Mouse (Mus musculus): ENCODE data around the gene Madcam1.
"Not testable (repeated sequence)": the region's sequence is repeated elsewhere in the genome, so short reads cannot be mapped to it uniquely, and the experiment has no call there.

Gene Madcam1

DNA sequence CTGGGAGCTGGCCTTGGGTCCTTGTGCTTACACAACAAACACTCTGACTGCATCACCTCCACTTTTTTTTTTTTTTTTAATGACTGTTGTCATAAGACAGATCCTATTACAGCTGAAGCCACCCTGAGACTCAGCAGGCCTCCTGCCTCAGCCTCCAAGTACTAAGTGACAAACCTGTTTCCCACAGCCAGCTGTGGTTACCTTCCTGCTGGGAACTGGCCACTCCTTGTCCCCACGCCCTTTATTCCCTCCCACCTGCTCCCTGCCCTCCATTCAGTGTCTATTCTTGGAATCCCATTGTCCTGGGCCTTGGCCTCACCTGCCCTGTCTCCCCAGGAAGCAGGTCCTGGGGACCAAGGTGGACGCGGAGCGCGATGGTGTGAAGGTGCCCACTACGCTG is 23.2 kb downstream of the Madcam1 start:
- in situ Hi-C loops (cut with MboI; ENCODE audit: low sequenced_read_pairs) = no loop called here

DNA sequence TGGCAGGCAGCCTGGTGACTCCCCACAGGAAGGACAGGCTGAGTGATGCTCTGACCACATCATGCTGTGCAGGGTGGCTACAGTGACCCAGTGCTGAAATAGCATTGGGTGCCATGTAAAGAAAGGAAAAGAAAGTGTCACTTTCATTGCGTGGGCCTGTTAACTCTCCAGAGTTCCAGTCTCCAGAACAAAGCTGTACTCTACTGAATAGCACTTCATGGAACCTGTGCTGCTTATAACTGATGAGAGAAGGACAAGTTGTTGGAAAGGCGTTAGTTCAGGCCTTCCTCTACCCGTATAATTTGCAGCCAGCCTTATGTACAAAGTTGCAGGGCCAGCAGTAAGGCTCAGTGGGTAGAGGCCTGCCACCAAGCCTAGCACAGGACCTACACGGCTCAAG is 24.4 kb downstream of the Madcam1 start, which contains the start of gene Gzmm:
Gene Gzmm, plus strand, starts transcription at position 301 of the 400 bp plus-strand sequence.
- in situ Hi-C loops (cut with MboI; ENCODE audit: low sequenced_read_pairs) = no loop called here

DNA sequence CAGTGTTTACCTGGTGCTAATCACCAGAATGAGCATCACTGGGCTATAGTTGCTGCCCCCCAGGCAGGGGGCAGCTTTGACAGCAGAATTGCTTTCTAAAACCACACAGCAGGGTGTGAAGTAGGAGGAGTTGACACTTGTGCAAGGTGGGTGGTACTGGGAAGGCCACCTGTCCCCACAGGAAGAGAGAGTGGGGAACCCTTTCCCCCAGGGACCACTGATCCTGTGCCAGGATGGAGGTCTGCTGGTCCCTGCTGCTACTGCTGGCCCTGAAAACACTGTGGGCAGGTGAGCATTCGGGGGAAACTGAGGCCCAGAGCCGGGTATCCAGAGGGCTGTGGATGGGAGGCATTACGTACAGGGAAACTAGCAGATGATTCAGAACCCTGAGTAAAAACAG is 24.8 kb downstream of the Madcam1 start:
- in situ Hi-C loops (cut with MboI; ENCODE audit: low sequenced_read_pairs) = no loop called here

DNA sequence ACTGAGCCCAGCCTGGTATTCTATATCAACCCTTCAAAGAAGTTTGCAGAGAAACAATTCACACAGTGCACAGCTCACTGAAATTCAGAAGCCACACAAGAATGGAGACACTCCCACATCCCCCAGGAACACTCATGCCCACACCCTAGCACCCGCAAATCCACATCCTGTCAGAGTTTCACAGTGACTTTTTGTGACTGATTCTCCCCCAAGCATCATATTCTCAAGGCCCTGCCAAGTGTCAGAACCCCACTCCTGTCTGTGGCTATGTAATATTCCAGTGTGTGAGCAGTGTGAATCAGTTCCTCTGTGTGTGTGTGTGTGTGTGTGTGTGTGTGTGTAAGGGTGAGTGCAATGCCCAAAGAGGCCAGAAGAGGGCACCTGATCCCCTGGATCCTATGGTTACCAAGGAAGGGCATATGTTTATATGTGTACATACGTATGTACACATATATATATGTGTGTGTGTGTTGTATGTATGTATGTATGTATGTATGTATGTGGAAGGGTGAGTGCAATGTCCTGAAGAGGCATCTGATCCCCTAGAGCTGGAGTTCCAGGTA is 27.7 kb downstream of the Madcam1 start:
- in situ Hi-C loops (cut with MboI; ENCODE audit: low sequenced_read_pairs) = no loop called here

DNA sequence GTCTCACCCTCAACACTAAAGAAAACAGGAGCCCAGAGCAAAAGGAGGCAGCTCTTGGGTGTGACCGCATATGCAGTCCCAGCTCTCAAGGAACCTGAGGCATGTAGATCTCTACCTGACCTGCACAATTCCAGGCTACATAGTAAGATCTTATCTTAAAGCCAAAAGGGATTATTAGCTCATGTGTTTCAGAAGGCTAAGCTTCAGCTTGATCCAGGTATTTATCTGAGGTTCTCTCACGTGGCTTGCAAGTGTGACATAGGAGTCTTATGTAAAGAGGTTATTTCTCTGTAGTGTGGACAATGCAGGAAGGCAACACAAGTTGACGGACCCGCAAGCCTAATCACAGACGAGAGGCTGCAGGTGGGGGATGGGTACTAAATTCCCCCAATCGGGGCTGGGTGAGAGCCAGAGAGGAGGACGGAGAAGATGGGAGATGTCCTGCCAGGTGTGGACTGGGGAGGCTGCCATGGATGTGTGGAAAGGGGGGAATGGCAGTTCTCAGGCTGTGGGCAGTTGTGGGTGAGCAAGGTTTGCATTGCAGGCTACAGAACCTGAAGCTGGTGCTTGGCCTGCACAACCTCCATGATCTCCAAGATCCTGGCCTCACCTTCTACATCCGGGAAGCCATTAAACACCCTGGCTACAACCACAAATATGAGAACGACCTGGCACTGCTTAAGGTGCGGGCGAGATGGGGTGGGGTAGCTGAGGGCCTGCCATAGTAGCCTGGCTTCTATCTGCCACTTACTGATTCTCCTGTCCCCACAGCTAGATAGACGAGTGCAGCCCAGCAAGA is 29.4 kb downstream of the Madcam1 start:
- in situ Hi-C loops (cut with MboI; ENCODE audit: low sequenced_read_pairs) = no loop called here

DNA sequence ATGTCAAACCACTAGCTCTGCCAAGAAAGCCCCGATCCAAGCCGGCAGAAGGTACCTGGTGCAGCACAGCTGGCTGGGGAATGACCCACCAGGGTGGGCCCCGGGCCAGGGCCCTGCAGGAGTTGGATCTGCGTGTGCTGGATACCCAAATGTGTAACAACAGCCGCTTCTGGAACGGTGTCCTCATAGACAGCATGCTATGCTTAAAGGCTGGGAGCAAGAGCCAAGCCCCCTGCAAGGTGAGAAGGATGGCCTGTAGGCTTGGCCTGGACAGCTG is 30.0 kb downstream of the Madcam1 start:
- in situ Hi-C loops (cut with MboI; ENCODE audit: low sequenced_read_pairs) = no loop called here

DNA sequence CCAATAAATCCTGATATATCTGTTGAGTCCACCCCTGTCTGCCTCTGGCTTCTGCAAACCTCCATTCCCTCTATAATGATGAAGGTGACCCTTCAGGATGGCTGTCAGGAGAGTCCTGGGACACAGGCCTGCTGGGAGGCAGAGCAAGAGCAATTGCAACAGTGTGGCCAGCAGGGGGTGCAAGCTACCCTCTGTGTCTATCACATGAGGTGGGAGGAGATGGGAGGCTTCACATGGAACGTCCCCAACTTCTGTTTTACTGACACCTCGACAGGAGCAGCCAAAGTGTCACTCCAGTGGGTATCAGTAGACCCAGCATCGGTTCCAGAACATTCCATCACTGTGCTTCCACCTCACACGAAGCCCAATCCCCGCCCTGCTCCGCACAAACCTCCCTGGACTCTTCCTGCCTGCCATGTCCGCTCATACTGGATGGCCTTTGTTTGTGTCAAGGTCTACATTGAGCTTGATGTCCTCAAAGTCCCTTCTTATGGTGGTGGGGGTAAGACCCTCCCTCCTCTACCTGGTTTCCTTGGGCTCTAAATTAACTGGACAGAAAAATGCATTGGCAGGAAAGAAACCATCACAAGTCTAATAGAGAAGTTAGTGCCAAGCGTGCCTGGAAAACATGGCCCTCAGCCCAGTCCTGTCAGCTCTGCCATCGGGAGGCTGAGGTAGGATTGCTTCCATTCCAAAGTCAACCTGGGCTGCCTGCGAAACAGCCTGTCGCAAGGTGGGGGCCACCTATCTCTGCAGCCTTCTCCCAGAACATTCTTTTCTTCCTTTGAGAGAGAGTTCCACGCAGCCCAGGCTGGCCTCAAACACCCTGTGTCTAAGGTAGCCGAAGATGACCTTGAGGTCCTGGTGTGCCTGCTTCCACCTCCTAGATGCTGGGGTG is 31.1 kb downstream of the Madcam1 start:
- in situ Hi-C loops (cut with MboI; ENCODE audit: low sequenced_read_pairs) = no loop called here

DNA sequence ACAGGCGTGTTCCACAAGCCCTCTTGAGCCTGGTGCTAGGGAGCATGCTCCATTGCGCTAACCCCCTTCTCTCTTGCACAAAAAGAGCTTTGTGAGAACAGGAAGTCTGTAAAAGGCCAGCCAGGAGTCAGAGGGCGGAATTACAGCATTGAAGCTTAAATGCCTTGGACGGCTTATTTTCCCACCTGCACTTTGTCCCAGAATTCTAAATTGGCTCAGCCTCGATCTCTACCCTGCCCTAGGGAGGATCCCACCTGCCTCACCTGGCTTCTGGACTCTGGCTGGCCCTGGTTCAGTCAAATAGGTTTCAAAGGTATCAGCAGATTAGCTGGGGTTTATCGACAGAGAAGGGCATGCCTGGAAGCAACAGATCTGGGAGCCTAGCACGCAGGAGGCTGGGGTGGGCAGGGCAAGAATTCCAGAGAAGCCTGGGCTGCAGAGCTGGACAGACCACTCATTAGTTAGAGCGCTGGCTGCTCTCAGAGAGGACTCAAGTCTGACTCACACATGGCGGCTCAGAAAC is 31.8 kb downstream of the Madcam1 start:
- in situ Hi-C loops (cut with MboI; ENCODE audit: low sequenced_read_pairs) = no loop called here

DNA sequence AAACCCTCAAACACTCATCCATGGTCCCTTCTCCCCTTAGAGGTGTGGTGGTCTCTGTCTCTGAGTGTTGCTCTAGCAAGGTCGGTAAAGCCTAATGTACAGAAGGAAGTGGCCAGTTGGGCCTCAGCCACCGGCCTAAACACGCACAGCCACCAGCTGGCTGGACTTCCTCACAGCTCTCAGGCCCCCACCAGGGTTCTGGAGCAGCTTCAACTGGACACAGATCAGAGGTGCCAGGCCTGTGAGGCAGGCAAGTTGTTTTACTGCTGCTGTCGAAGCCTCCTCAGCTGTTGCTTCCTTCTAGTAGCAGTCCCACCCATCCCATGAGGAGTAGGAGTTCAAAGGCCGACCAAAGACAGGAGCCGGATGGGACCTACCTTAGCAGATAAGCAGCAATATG is 33.6 kb downstream of the Madcam1 start:
- in situ Hi-C loops (cut with MboI; ENCODE audit: low sequenced_read_pairs) = no loop called here

DNA sequence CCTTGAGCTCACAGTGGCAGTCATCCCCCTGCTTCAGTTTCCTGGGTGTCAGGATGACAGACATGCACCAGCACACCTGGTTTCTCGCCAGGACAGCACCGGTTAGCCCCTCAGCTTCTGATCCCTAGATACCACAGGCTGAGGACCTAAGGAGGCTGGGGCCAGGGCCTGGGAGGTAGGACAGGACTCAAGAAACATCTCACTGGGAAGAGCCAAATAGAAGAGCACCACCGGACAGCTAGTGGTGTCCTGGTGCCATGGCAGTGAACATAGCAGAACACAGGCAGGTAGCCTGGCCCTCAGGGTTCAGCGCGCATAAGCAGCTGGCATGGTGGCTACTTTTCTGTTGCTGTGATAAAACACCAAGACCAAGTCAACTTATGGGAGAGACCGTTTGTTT is 34.1 kb downstream of the Madcam1 start:
- in situ Hi-C loops (cut with MboI; ENCODE audit: low sequenced_read_pairs) = no loop called here

DNA sequence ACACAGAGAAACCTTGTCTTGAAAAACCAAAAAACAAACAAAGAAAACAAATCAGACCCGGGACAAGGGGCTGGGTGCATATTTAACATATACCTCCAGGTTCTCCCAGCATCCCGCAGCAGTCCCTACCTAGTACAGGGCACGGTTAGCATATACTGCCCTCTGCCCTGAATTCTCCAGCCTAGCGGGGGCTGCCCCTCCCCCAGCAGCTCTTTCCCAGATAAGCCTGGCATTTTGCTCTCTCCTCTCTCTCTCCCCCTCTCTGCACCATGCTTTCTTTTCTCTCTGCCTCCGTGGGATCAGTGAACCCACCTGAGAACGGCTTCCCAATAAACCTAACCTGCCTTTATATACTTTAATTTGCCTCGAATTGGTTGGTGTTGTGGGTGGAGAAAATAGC is 36.3 kb downstream of the Madcam1 start:
- in situ Hi-C loops (cut with MboI; ENCODE audit: low sequenced_read_pairs) = no loop called here

DNA sequence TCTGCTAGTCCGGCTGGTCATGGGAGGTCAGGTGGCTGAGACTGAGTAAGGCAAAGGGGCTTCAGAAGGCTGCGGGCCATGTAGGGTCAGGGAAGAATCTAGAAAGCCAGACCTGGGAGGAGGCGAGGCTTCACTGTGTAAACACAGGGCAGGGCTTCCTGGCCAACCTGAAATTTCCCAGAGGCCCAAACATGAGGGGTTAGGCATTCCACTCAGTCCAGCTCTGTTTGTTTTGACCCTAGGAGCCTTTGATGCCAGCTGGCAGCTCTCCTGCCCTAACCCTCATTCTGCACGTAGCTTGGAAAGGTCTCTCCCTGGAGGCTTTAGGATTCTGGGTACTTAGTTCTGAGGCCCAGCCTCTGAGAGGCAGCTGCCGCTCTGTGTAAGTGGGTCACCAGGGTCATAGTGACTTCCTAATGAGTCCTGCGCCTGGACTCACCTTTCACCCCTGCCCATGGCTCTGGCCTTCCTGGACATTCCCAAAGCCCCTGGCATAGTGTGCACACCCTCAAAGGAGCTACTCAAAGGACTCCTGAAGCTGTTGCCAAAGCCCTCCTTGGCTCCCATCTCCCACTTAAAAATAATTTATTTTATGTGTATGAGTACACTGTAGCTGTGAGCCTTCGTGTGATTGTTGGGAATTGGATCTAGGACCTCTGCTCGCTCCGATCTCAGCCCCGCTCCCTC is 37.2 kb downstream of the Madcam1 start:
- in situ Hi-C loops (cut with MboI; ENCODE audit: low sequenced_read_pairs) = no loop called here

DNA sequence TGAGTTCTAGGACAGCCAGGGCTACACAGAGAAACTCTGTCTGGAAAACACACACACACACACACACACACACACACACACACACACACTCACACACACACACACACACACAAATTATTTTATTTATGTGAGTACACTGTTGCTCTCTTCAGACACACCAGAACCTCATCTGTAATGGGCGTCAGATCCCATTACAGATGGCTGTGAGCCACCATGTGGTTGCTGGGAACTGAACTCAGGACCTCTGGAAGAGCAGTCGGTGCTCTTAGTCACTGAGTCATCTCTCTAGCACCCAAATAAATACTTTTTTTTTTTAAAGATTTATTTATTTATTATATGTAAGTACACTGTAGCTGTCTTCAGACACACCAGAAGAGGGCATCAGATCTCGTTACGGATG is 38.6 kb downstream of the Madcam1 start:
- in situ Hi-C loops (cut with MboI; ENCODE audit: low sequenced_read_pairs) = not testable (repeated sequence)

DNA sequence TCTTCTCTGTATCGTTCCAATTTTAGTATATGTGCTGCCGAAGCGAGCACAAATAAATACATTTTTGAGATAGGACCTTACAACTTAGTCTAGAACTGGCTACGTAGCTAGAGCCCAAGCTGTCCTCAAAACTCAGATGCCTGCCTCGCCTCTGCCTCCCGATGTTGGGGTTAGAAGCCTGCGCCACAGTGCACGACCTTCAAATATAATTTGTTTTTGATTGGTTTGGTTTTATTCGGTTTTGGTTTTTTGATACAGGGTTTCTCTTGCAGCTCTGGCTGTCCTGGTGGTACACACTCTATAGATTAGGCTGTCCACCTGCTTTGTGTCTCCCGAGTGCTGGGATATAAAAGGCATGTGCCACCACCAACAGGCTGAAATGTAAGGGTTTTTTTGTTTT is 39.2 kb downstream of the Madcam1 start:
- in situ Hi-C loops (cut with MboI; ENCODE audit: low sequenced_read_pairs) = no loop called here

DNA sequence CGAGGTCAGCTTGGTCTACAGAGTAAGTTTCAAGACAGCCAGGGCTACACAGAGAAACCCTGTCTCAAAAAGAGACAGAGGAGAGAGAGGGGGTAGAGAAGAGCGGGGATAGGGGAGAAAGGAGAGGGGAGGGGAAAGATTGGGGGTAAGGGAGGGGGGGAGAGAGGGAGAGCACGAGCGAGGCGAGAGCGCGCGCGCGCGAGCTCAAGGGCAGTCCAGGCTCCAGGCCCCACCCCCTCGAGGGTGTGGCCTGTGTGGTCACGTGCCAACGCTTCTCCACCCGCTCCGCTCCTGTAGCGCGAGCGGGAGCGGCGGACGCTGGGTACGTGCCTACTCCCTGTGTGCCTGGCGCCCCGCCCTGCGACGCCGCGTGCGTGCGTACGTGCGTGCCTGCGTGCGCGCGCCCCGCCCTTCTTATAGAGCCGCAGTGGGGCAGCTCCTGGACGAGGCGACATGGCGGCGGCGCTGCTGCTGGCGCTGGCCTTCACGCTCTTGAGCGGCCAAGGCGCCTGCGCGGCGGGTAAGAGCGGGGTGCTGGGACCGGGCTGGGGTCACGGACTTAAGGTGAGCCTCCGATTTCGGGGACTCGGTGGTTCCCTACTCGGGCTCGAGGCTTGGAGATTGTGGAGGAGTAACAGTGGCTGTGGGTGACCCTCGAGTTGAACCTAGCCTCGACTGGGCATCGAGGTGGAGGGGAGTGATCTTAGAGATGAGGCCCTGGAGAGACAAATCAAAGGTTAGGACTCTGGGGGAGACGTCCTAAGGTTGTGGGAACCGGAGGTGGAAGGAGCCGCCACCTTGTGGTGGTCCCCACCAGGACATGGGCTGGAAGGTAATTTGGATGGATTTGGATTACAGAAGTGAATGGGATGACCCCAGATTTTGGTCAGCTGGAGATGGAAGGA is 40.0 kb downstream of the Madcam1 start, which contains the start of gene Bsg:
Gene Bsg, plus strand, starts transcription at position 427 of the 905 bp plus-strand sequence.
- in situ Hi-C loops (cut with MboI; ENCODE audit: low sequenced_read_pairs) = no loop called here

DNA sequence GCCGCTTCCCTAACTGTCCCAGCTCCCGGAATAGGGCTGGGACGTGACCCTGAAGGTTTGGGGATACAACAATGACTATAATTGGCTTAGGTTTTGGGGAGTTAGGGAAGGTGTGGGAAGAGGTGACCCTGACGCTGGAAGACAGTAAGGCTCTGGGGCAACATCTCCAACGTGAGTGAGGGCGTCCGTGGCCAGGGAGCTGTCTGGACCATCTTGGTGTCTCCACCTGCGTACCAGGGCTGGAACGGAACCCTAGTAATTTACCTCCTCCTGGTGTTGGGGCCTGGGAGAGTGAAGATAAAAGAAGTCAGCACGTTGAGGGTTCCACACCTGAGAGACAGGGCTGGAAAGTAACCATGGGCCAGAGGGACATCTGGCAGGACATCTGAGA is 40.6 kb downstream of the Madcam1 start:
- in situ Hi-C loops (cut with MboI; ENCODE audit: low sequenced_read_pairs) = no loop called here

DNA sequence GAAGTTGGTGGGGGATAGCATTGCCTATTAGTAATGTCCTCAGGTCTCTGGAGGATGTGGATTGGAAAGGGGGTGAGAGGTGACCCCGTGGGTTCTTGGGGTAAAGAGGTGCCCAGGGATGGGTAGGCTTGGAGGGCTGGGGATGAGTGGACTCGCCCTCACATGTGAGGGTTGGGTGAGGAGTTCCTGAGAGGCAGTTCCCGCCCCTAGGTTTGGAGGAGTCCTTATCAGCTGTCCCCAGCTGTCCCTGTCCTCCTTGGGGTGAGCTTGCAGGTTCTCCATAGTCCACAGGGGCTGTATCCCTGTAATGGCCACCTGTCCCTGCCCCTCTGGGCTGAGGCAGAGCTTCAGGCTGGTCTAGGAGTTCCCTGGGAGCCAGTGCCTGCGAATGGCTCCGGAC is 41.6 kb downstream of the Madcam1 start:
- in situ Hi-C loops (cut with MboI; ENCODE audit: low sequenced_read_pairs) = no loop called here

DNA sequence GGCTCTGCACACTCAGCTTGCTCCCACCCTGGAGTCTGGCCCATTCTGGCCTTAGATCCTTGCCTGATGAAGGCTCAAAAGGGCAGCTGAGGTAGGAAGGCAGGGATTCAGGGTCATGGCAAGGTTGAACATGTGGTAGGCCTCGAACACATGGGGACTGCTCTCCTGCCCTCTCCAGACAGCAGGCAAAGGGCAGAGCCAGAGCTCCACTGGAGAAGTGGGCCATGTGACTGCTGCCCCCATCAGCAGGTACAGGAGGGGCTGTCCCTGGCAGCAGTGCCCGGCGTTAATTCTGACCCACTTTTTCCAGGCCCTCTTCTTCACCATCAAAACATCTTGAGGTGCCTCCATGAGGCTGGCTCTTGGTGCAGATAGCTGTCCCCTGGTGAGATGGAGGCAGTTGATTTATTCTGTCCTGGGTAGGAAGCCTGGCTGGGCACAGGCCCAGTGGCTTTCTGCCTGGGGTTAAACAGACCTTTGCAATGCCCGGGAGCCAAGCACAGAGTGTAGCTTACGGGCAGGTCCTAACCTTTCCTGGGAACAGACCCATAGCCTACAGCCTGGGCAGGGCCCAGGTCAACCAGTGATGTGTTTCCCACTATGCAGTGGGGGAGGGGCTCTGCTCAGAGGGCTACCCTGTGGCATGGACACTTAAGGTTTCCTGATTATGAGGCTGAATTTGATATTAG is 42.2 kb downstream of the Madcam1 start:
- in situ Hi-C loops (cut with MboI; ENCODE audit: low sequenced_read_pairs) = no loop called here

DNA sequence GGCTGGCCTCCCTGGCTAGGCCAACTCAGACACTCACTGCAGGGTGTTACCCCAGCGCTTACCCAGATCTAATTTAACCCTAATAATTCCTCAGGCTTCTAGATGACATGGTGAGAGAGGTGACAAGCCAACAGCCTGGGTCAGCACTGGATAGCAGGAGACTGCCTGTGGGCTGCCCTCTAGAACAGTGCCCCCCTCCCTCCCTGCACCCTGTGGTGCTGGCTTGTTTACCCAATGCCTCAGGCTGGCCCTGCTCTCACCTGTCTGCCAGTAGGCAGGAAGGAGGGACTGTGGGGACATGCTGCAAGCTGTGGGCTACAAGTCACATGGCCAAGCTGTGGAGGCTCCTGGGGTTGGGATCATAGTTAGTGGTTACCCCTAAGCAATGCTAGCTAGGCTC is 42.8 kb downstream of the Madcam1 start:
- in situ Hi-C loops (cut with MboI; ENCODE audit: low sequenced_read_pairs) = no loop called here
